Mouse (Mus musculus) intestine, embryonic 14.5 days (tissue): Measurements from ENCODE around the gene Sh2d1a. TPM values are rescaled to one million over a fixed set of nuclear protein-coding genes. Genes with fewer than 3 reads are reported as not detected.

Source experiments
- ATAC-seq: fragments of 200-750 bp; cut with Nextera tagmentation; replicated peaks from 2 replicates; pipeline ENCODE4 v1.8.0; 2017; ENCODE audit warnings: low read depth, moderate number of reproducible peaks, moderate TSS enrichment, moderate library complexity; ENCODE audit not compliant: low FRiP score, low TSS enrichment
- DNase-seq: peaks from one replicate; pipeline ENCODE4 v3.0.0-alpha.2; 2018; ENCODE audit warnings: low spot score
- H3K27ac ChIP-seq: fragments of 300-500 bp; sonication (generic); 2 replicates; pipeline ENCODE4 v1.5.1; 2014; ENCODE audit warnings: low read depth, mild to moderate bottlenecking, control low read depth
- H3K27me3 ChIP-seq: fragments of 300-500 bp; sonication (generic); replicated peaks from 2 replicates; pipeline ENCODE4 v1.6.1; 2014; ENCODE audit warnings: low read length, control low read depth; ENCODE audit not compliant: control insufficient read depth, insufficient read depth
- H3K36me3 ChIP-seq: fragments of 300-500 bp; sonication (generic); 2 replicates; pipeline ENCODE4 v1.6.1; 2014; ENCODE audit warnings: low read length, control low read depth; ENCODE audit not compliant: control insufficient read depth, insufficient read depth
- H3K4me1 ChIP-seq: fragments of 300-500 bp; sonication (generic); replicated peaks from 2 replicates; pipeline ENCODE4 v1.6.1; 2014; ENCODE audit warnings: low read length, control low read depth, mixed read lengths; ENCODE audit not compliant: control insufficient read depth, insufficient read depth
- H3K4me2 ChIP-seq: fragments of 300-500 bp; sonication (generic); 2 replicates; pipeline ENCODE4 v1.6.1; 2014; ENCODE audit warnings: low read length
- H3K4me3 ChIP-seq: fragments of 300-500 bp; sonication (generic); 2 replicates; pipeline ENCODE4 v1.5.1; 2014; ENCODE audit warnings: low read depth, low read length, control low read depth, mixed read lengths
- H3K9ac ChIP-seq: fragments of 300-500 bp; sonication (generic); 2 replicates; pipeline ENCODE4 v1.6.1; 2014; ENCODE audit warnings: mild to moderate bottlenecking, low read length
- H3K9me3 ChIP-seq: fragments of 300-500 bp; sonication (generic); 2 replicates; pipeline ENCODE4 v1.6.1; 2016; ENCODE audit warnings: low read length, control low read depth; ENCODE audit not compliant: control insufficient read depth
- WGBS: fragments of 180-500 bp; shearing (Covaris S2); extraction: QIAGEN DNeasy Blood & Tissue Kit; methylation state at CpG from one replicate; pipeline ENCODE4 v1.1.7; 2014; 5-methylcytosine and 5-hydroxymethylcytosine counted together
- polyA plus RNA-seq: library from polyadenylated mRNA; unstranded; fragments of >200 nt; fragmentation: Nextera tagmentation; extraction: Ambion mirVana; gene quantifications from 2 replicates; pipeline ENCODE4 v1.2.1, GENCODE M21; 2014

Gene Sh2d1a
- 0.31 and 0.35 TPM in 2 replicates for polyA plus RNA-seq

GRCm38 (mm10) chrX:42502291-42503043 lies at the start of gene Sh2d1a:
Gene Sh2d1a (plus strand): TSS chrX:42502453.
- H3K4me1 ChIP-seq, result no peaks in the 10 kb centered on the region
- 84% methylated on average over 13 of the region's 13 CpGs for WGBS
- no peaks in the 10 kb centered on the region for H3K36me3 ChIP-seq
- H3K9ac ChIP-seq, result no peak within 1 kb of the TSS
- H3K4me3 ChIP-seq, result no peak within 1 kb of the TSS
- no peak within 1 kb of the TSS for H3K27ac ChIP-seq
- no peak for DNase-seq
- no peaks in the 10 kb centered on the region for H3K9me3 ChIP-seq
- no peak for ATAC-seq
- H3K27me3 ChIP-seq, result no peaks in the 10 kb centered on the region
- H3K4me2 ChIP-seq, result no peak within 1 kb of the TSS

GRCm38 (mm10) chrX:42453001-42453400 lies 49.3 kb upstream of the Sh2d1a start:
- H3K4me2 ChIP-seq, result no peak overlapping the region
- H3K9me3 ChIP-seq, result no peaks in the 10 kb centered on the region
- no peak overlapping the region for H3K27ac ChIP-seq
- DNase-seq, result no peak
- H3K36me3 ChIP-seq, result no peaks in the 10 kb centered on the region
- no peaks in the 10 kb centered on the region for H3K4me1 ChIP-seq
- no peak overlapping the region for H3K4me3 ChIP-seq
- ATAC-seq, result no peak
- 91% methylated on average over 1 of the region's 1 CpGs for WGBS
- no peaks in the 10 kb centered on the region for H3K27me3 ChIP-seq
- no peak overlapping the region for H3K9ac ChIP-seq

- no peak overlapping the region for H3K9ac ChIP-seq
- DNase-seq, result no peak
- H3K36me3 ChIP-seq, result no peaks in the 10 kb centered on the region
- ATAC-seq, result no peak
- H3K4me3 ChIP-seq, result no peak overlapping the region
- no peaks in the 10 kb centered on the region for H3K4me1 ChIP-seq
- no peaks in the 10 kb centered on the region for H3K27me3 ChIP-seq
- no peak overlapping the region for H3K27ac ChIP-seq
- 75% methylated on average over 7 of the region's 7 CpGs for WGBS
- H3K4me2 ChIP-seq, result no peak overlapping the region
- H3K9me3 ChIP-seq, result no peaks in the 10 kb centered on the region
Observed at GRCm38 (mm10) chrX:42454533-42454932, 47.7 kb upstream of the Sh2d1a start.

GRCm38 (mm10) chrX:42489446-42489845 lies 12.8 kb upstream of the Sh2d1a start, which contains the start of gene Tex13c2:
Gene Tex13c2 (plus strand): TSS chrX:42489691.
- Histone ChIP-seq H3K36me3 (no peaks in the 10 kb centered on the region), H3K9me3 (no peaks in the 10 kb centered on the region), H3K9ac (no peak within 1 kb of the TSS), H3K27ac (no peak within 1 kb of the TSS), H3K4me1 (no peaks in the 10 kb centered on the region), H3K4me3 (no peak within 1 kb of the TSS), H3K27me3 (no peaks in the 10 kb centered on the region), H3K4me2 (no peak within 1 kb of the TSS)
- WGBS, result 88% methylated on average over 16 of the region's 16 CpGs
- ATAC-seq (no peak), DNase-seq (no peak)

- DNase-seq (no peak), ATAC-seq (no peak)
- no peak overlapping the region for H3K9ac ChIP-seq
- H3K4me2 ChIP-seq, result no peak overlapping the region
- 94% methylated on average over 8 of the region's 8 CpGs for WGBS
- no peaks in the 10 kb centered on the region for H3K9me3 ChIP-seq
- no peaks in the 10 kb centered on the region for H3K4me1 ChIP-seq
- no peak overlapping the region for H3K27ac ChIP-seq
- H3K4me3 ChIP-seq, result no peak overlapping the region
- no peaks in the 10 kb centered on the region for H3K36me3 ChIP-seq
- no peaks in the 10 kb centered on the region for H3K27me3 ChIP-seq
Observed at GRCm38 (mm10) chrX:42490336-42490735, 11.9 kb upstream of the Sh2d1a start.

GRCm38 (mm10) chrX:42500538-42500937 lies 1.7 kb upstream of the Sh2d1a start:
- Histone ChIP-seq H3K27ac (no peak overlapping the region), H3K36me3 (no peaks in the 10 kb centered on the region), H3K9ac (no peak overlapping the region), H3K4me2 (no peak overlapping the region), H3K9me3 (no peaks in the 10 kb centered on the region), H3K4me1 (no peaks in the 10 kb centered on the region), H3K4me3 (no peak overlapping the region), H3K27me3 (no peaks in the 10 kb centered on the region)
- ATAC-seq, result no peak
- DNase-seq, result no peak

- Histone ChIP-seq H3K9ac (no peak overlapping the region), H3K4me3 (no peak overlapping the region), H3K27me3 (no peaks in the 10 kb centered on the region), H3K27ac (no peak overlapping the region), H3K4me1 (no peaks in the 10 kb centered on the region), H3K9me3 (no peaks in the 10 kb centered on the region), H3K4me2 (no peak overlapping the region), H3K36me3 (no peaks in the 10 kb centered on the region)
- DNase-seq (no peak), ATAC-seq (no peak)
- 88% methylated on average over 2 of the region's 2 CpGs for WGBS
Observed at GRCm38 (mm10) chrX:42511105-42511504, 8.9 kb downstream of the Sh2d1a start.

GRCm38 (mm10) chrX:42512567-42512966 lies 10.3 kb downstream of the Sh2d1a start:
- DNase-seq (no peak), ATAC-seq (no peak)
- Histone ChIP-seq H3K4me3 (no peak overlapping the region), H3K27ac (no peak overlapping the region), H3K9ac (no peak overlapping the region), H3K27me3 (no peaks in the 10 kb centered on the region), H3K9me3 (no peaks in the 10 kb centered on the region), H3K36me3 (no peaks in the 10 kb centered on the region), H3K4me1 (no peaks in the 10 kb centered on the region), H3K4me2 (no peak overlapping the region)

- Histone ChIP-seq H3K4me1 (no peaks in the 10 kb centered on the region), H3K36me3 (no peaks in the 10 kb centered on the region), H3K9ac (no peak overlapping the region), H3K9me3 (no peaks in the 10 kb centered on the region), H3K4me2 (no peak overlapping the region), H3K27ac (no peak overlapping the region), H3K27me3 (no peaks in the 10 kb centered on the region), H3K4me3 (no peak overlapping the region)
- no peak for ATAC-seq
- DNase-seq, result no peak
- WGBS, result 85% methylated on average over 2 of the region's 2 CpGs
Observed at GRCm38 (mm10) chrX:42522868-42523267, 20.6 kb downstream of the Sh2d1a start.
